Mouse (Mus musculus) right cerebral cortex, postnatal 36 days (tissue): ENCODE results near the gene Dennd1a.
A peak's percentile ranks its signal among the peaks of the same experiment; 100 is the strongest.
"Not testable (repeated sequence)": the region's sequence is repeated elsewhere in the genome, so short reads cannot be mapped to it uniquely, and the experiment has no call there.

Experiments
- DNase-seq, 2 experiments: peaks; one replicate each; pipeline ENCODE4 v3.0.0; 2022; ENCODE audit warnings: low spot score in 2 of 2, mixed read lengths in 1 of 2

Gene Dennd1a

DNA sequence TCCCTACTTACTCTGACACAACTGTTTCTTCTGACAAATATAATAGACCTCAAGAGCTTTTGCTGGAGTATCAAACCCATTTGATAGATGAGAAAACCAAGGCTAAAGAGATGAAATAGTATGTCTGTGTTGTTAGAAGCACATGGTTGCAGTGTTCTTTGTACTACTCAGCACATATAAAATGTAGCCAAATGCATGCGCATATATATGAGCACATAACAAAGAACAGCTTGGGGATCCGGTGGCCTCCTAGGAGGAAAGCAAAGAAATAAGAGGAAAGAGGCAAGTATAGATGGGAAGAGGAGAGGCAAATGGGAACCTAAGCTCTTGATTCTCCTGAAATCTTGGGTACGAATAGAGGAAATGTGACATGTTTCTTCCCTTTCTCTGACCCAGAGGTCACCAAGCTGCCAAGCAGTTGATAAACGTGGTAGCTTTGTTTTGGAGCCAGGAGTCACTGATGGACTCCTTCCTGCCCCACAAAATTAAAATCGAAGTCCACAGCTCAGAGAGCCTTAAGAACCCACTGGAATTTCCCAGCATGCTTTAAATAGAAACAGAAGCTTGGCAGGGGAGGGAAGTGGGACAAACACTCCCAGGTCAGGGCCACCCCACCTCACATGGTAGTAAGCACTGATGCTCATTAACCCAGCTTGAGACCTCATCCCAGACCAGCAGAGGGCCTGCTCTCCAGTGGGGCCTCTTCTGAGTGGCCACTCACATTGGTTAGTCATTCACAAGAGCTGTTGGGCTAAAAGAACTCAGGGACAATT lies 317.3 kb downstream of the Dennd1a start:
- DNase-seq = no peak

DNA sequence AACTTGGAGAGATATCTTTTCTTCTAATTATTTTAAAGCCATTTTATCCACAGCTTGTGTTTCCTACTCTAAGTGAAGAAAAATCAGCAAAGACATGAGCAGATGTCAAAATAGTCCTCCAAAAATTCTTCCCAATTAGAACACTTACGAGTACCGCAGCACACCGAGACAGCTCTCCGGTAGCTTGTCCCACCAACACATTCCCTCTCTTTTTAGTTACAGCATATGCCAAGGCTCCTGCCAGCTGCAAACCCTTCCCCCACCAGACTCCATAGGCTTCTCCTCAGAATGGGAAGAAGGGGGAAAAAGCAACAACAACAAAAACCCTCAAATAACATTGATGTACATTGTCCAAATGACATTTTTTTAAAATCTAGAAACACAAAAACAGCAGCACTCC lies 322.7 kb downstream of the Dennd1a start:
- peak; percentile 28 to 32 for DNase-seq

DNA sequence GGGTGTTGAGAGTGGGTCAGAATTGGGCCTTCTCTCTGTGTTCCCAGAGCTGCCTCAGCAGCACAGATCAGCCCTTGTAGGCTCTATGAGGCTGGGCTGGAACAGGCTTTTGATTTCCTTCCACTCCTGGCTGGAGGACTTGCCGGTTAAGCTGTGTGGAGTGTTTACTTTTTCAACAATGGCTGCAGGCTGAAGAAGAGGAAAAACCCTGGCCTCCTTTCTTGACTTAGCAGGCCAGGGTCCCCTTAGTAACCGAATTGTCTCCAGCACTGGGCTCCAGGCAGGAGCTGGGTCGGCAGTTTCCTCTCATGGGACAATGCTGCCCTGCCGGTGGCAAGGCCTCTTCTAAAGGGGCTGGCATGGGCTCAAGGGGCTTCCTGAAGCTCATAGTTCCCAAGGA lies 323.8 kb downstream of the Dennd1a start:
- DNase-seq = peak in 1 of 2 experiments; percentile 20

DNA sequence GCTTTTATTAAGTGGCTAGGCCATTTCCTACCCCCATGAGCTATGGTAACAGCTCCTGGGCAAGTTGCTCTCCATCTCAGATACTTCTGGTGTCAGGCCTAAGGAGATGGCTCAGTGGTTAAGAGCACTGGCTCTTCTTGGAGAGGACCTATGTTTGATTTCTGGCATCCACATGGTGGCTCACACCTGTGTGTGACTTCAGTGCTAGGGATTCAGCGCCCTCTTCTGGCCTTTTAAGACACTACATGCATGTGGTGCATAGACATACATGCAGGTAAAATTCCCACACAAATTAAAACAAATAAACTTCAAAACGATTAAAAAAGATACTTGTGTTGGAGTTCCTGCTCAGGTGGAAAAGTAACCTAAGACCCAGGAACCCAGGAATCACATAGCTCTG lies 338.8 kb downstream of the Dennd1a start:
- DNase-seq = no peak

DNA sequence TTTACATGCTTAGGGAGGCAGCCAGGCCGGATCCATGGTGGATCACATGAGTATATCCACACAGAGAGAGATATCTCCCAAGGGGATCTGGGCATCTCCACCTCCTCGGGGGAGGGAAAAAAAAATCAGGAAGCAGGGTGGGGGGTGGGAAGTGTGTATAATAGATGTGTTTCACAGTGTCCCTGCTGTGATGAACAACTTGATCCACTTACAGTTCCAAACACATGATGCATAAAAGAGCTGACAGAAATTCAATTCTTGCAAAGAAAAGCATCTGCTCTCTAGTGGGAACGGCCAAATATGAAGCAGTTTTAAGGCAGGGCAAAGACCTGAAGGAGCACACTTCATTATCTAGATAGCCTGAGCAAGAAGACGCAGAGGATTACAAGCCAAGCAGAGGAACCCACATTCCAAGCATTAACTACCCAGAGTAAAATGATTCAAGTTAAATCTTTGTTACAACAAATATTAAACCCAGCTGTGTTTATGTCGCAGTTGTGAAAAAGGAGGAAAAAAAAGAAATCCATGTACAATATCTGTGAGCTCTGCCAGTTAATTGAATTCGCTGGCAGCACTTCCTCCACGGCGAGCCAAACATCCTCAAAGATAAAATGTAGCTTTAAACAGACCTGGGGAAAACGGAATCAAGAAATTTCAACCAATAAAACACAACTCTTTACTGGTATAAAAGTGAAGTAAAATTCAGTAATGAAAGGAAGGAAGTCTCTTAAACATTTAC lies 341.4 kb downstream of the Dennd1a start:
- DNase-seq = no peak

DNA sequence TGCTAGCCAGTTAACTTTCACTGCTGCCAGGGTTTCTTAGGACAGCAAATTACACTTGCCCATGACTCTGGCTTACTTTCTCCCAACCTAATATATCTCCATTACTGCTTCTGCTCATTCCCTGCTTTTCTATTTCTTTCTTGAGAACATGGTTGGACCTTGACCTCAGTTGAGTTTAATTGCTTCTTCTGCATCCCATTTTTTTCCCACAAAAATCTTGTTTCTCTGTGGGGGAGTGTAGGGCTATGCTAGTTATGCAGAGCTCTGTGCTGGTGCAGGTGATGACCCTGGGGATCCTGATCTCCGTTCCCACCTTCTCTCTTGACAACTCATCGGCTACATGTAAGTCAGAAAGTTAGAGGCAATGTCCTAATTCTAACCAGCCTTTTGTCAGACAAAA lies 344.3 kb downstream of the Dennd1a start:
- no peak for DNase-seq

DNA sequence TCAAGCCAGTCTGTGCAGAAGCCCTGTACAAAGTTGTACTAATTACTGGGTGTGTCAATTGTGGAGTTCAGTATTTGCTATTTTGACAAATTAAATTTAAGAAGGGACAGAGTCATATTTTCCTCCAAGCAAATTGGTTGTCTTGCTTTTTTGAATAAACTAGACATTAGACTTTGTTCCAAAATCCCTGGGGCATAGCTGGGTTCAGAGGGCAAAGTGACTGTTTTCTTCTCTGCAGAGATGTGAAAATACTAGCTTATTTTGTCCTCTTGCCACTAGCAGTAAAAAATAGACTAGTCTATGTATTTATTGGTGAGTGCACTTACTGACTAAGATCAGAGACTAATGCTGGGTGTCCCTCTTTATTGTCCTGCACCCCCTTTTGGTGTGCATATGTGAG lies 345.4 kb downstream of the Dennd1a start:
- DNase-seq = no peak

DNA sequence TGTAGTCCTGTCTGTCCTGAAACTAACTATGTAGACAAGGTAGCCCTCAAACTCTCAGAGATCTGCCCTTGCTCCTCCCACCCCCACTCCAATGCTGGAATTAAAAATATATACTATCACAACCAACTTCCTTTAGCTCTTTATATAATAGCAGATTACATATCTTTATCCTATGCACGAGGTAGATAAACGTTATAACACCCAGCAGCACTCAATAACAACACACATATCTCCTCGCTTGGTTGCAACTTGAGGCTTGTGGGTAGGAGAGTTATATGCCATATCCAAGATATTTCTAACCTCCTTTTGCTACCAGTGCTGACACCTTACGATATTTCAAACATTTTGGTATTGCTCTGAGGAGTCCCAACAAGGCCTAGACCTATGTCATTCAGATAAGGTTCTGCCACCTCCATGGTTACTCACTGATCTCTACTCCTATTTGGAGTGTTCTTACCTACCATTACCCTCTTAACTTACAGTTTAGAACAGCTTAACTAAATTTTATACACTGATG lies 346.3 kb downstream of the Dennd1a start:
- no peak for DNase-seq

DNA sequence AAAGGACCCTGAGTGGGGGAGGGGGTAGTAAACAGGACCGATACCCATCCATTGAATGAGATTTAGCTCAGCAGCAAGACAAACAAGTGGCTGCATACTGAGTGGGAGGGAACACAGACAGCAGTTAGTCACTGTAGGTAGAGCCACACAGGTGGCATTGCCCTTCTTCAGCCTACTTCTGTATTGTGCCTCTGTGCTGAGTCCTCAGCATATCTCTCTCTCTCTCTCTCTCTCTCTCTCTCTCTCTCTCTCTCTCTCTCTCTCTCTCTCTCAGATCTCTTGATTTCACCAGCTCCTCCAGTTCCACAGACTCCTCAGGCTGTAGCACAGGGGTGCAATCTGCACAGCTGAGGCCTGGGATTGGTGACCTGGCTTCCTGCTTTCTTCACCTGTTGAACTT lies 347.2 kb downstream of the Dennd1a start:
- no peak for DNase-seq

DNA sequence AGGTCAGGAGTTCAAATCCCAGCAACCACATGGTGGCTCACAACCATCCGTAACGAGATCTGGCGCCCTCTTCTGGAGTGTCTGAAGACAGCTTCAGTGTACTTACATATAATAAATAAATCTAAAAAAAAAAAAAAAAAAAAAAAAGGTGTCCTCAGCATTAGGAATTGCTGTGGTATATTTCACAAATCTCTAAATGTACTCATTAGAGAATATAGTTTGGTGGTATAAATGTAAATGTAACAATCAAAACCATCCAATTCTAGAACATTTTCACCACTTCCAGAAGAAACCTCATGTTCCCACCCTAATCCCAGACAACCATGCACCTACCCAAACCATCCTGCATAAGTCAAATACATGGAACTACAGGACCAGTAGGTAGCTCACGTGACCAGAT lies 350.3 kb downstream of the Dennd1a start:
- not testable (repeated sequence) for DNase-seq

DNA sequence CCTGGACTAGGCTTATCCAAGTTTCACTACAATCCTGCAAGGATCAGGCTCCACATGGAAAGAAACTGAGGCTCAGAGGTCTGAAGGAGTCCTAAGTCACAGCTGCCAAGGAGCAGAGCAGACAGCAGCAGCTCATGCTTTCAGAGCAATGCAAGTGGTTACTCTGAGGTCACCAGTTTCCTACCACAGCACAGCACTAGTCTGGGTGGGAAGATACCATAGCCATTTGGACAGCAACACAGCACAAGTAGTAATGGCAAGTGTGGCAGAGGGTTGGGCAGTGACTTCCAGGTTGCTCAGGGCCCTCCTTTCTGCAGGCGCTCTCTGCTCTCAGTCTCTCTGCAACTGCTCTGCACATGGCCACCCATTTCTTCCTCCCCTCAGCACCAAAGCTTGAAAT lies 354.9 kb downstream of the Dennd1a start:
- no peak for DNase-seq

DNA sequence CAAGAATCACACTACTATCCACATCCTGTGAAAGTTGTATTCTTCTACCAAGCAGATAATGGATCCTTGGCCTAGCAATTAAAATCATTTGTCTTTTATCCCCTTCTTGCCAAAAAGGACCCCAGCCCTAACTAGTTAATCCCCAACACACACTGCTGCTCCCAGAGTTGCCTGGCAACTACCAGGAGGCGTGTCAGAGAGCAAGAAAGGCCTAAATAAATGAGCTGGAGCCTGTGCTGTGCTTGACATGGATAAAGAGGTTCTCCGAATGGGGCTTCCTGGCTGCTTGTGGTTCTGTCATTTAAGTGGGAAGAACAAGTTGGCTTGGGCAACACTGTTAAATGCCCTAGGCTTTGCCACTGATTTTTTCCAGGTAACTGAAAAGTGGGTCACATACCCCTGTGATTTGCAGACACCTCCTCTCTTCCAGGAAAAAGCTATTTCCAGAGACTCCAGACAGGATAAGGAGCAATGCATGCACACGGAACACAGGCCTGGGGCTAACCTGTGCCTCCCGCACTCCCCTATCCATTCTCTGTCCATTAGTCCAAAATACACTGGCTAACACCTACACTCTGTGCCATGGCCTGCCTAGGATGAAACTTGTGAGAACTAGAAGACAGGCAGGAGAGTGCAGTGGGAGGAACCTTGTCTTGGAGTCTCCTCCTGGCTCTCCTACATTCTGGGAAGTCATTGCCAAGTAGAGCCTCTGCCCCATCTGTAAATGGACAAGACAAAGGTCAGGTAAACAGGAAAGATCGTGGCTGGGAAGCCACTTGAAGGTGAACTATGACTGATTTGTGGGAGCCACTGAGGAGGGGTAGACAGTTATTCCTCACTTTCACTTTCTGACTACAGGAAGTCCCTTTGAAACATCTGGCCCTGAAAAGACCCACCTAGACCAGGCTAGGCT lies 355.9 kb downstream of the Dennd1a start:
- DNase-seq = no peak

DNA sequence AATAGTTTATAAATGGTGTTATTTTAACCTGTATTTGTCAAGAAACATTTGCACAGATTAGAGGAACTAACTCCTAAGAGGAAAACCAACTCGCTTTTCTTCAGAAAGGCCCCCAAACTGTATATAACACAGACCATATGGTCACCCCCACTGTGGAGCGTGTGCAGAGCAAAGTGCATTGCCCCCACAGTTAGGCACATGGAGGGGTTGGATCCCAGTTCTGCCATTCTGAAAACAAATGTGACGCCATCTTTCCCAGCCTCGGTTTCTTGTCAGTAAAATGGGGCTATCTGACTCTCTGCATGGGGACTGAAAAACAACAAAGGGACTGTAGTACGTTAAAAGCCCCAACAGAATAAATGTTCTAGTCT lies 361.1 kb downstream of the Dennd1a start:
- DNase-seq = no peak

DNA sequence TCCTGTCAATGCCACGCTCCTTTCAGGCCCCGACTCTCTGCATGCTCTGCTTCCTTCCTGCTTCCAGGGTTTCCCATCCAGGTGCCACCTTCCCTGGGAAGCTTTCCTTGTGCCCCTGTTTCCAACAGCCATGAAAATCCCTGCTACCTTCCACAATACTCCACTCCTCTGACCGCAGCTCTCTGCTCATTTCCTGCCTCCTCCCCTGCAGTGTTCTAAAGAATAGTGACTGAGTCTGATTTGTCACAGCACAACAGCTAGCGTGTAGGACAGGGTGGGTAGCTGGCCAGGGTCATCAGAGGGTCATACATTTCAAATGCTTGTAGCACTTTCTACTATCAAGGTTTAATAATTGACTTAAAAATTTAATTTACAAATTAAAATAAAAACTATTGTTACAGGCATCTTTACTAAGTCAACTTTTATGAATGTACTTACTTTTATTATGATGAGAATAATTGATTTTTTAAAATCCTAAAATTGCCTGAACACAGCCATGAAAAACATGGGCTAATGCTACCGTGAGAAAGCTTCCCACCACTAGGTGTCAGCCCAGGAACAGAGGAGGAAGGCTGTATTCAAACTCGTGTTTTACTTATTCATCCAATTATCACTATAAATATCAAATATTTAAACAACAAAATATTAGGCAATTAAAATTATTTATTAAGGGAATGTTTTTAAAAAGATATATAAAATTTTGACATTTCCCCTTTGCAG lies 361.6 kb downstream of the Dennd1a start:
- no peak for DNase-seq

DNA sequence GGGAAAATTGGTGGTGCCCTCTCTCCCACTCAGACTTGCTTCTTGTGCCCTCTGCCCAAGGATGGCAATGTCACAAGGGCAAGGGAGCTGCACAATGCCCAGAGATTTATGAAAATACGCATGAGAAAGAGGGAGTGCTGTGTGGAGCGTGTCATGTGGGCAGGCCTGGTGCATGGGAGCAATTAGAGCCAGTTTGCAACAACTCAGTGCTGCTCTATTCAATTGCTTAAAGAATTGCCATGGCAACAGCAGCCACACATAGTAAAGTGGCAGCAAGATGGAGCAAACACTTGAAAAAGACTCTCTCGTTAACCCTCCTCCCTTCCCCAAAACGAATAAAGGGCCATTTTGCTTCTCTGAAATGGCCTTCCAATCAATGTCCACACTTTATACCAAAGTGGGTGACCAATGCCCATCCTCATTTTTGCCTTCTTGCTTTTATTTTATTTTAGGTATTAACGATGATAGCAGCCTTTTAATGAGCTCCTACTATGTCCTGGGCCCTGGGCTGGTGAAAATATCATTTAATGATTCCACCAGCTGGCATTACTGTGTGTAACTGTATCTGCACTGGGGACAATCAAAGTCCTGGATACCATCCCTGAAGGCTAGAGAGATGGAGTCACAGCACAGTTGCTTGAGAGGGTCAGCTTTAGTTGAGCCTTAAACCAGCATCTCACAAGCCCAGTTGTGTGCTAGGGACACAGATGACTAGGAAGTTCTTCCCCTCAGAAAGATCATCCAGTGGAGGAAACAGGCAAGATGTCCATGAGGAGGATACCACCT lies 378.3 kb downstream of the Dennd1a start:
- DNase-seq = peak; percentile 30 to 46

DNA sequence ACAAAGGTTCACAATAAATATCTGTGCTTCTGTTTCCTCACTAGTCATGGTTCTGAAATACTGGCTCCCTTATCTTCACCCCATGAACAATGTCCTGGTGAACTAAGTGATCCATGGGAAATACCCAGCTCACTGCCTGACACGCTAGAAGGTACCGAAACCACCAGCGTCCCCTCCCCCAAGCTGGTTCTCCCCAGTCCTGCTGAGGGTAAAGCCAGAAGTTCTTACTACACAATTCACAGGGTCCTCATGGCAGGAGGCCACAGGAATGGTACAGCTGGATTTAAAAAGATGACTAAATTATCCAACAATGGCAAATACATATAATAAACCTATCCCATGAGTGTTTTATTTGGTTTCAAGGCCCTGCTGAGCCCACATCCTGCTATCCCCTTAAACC lies 378.9 kb downstream of the Dennd1a start:
- no peak for DNase-seq

DNA sequence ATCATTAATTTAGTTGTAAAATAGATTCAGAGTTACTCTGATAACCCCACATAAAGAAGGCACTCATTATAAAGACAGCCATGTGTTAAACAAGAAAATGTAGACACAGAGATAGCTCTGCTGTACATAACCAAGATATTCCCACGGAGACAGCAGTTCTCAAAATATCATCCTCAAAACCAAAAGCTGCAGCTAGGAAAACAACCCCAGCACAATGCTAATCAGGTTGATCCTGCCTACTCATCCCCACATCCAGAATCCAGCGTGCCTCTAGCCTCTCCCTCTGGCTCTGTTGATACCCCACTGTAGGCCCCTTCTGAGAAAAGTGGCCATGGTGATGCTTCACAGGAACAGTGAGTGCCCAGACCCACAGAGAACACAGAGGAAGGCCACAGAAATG lies 380.9 kb downstream of the Dennd1a start:
- peak in 1 of 2 experiments; percentile 31 for DNase-seq

DNA sequence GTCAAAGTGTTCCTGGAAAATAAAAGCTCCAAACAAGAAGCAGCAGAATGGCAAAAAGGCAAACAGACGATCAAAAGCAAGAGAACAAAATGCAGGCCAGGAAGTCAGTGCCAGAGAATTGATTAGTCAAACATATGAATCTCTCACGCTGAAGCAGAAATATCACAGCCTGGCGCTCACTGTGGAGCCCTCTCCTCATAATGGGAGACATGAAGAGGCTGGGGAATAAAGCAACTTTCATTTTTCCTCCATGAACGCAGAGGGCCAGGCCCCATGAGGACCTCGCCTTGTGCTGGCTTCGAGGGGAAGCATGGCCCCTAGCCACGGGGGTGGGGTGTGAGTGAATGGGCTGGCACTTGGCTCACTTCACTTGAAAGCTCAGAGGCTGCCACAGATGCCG lies 383.9 kb downstream of the Dennd1a start:
- DNase-seq = no peak

DNA sequence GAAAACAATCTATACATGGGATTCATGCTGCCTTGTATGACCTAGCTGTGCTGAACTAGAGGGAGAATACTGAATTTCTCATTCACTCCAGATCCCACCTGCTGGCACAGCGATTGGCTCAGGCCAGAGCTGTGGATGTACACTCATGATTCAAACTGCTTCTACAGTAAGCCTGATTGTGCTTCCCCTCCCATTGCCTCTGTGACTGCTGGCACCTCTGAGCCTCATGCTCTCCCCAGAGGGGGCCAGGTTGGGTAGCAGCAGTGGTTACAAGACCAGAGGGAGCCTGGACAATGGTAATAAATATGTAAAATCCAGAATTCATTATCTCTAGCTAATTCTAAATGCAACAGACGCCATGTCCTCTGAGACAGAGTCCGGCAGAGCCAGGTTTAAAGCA lies 404.0 kb downstream of the Dennd1a start:
- no peak for DNase-seq

DNA sequence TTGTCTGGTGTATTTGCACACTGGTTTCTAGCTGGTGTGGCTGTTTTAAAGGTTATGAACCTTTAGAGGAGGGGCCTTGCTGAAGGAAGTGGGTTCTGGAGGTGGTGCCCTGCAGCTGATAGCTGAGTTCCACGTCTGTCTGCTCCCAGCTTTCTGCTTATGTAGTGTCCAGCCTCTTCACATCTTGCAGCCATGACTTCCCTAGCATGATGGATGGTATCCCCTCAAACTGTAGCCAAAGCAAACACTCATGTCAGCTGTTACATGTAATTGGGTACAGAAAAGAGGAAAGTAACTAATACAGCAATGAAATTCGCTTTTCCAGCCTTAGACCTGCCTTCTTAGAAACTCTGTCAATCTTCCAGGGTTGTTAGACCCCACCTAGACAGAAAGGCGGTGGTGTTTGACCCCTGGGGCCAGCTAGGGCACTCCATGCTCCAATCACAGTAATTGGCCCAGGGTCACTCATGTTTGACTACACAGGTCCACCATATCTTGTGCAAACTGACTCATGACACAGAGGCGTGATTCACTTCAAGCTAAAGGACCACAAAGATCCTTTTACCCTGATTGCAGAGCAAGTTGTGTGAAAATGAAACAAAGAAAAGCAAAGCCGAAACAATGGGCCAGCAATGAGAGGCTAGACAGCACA lies 405.8 kb downstream of the Dennd1a start:
- DNase-seq = no peak
